Mouse (Mus musculus) gastrocnemius, postnatal 36 days (tissue): ENCODE results near the gene Oas1c. TPM values are rescaled to one million over a fixed set of nuclear protein-coding genes. Genes with fewer than 3 reads are reported as not detected.

Experiments used
- DNase-seq, 2 experiments: peaks; one replicate each; pipeline ENCODE4 v3.0.0; 2022
- intact Hi-C: fragments of 180-260 bp; cut with DNase I; formaldehyde crosslinking; loops from one replicate; pipeline ENCODE4 v1.15.1; 2025
- microRNA-seq, 2 experiments: library from miRNA; unstranded; fragments of <30 nt; microRNA quantifications; one replicate each; pipeline ENCODE4 v1.2.0; 2021
- total RNA-seq, 2 experiments: library from RNA; stranded (reverse); gene quantifications; 2 replicates each; pipeline ENCODE4 v1.2.3; 2021

The Oas1c gene
- total RNA-seq, 2 experiments from 2014 or later: 0.15 to 0.30 TPM

DNA sequence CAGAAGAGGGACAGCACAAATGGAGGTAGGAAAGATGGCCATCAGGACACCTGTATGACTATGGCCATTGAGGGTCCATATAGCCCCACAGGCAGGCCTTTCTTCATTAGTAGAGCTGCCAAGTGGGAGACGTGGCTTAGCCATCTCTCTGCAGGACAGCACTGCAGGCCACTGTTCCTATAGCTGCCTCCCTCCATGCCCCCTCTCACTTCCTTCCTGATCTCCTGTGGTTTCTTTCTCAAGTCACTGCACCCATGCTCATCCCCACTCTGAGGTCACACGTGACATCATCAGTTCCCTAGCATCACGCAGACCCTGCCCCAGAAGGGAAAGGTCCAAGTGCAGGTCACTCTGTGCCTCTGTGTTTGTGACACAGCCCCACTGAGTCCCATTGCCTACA is 25.3 kb downstream of the Oas1c start:
- no peak for DNase-seq
- intact Hi-C loops: no loop called here

DNA sequence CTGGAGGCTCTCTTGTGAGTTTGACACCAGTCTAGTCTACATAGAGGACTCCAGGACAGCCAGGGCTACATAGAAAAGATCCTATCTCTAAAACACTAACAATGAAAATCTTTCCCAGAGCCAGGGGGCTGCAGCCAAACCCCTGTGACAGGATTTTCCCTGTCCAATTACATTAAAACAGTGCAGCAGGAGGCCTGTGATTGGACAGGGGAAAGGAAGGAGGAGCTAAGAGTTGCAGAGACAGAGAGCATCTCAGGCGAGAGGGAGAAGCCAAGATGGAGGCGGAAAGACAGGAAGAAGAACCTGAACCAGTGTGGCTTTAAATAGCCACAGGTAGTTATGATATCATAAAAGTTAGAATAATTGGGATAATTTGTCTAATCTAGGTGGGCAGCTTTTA is 29.9 kb downstream of the Oas1c start:
- intact Hi-C loops: no loop called here
- DNase-seq: no peak

DNA sequence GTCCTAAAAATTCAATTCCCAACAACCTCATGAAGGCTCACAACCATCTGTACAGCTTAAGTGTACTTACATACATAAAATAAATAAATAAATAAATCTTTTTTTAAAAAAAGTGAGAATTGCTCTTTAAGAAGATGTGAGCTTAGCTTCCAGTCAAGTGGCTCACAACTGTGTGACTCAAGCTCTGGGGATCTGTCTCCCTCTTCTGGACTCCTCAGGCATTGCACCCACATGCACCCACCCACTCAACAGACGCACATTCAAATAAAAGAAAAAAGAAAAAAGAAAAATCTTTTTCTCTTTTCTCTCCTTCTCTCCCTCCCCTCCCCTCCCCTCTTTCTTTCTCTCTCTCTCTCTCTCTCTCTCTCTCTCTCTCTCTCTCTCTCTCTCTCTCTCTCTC is 30.7 kb downstream of the Oas1c start:
- intact Hi-C loops: no loop called here
- no peak for DNase-seq

DNA sequence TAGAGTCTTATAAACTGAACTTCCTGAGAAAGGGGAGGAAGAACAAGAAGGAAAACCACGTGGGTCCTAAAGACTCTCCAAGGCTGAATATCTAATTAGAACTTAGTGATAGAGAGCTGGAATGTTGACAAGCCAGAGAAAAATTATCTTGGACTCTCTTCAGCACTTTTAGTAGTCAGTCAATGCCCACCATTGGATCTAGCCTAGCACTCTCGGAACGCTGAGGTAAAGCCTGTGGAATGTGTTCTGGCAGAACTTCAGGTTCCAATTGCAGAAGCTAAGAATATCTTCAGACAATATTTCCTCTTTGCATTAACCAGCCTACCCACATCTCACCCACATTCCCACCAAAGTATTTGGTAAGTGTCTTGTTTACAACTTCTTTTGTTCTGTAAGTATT is 32.4 kb downstream of the Oas1c start:
- intact Hi-C loops: no loop called here
- DNase-seq: no peak

DNA sequence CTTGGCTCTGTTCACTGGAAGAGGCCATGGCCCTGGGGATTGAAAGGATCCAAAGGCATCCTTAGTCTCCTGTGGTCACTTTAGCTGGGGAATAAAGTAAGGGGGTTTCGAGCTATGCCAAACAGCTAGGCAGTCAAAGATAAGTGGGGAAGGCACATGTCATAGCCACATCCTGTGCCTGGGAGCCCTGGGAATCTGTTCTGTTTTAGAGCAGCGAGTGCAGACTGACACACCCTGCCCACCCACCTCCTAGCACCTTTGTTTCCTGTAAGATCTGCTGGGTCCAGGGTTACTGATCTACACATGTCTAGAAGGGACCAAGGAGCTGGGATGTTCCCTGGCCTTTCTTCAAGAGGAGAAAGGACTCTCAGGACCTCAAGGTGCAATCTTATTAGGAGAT is 33.4 kb downstream of the Oas1c start:
- no peak for DNase-seq
- intact Hi-C loops: no loop called here

DNA sequence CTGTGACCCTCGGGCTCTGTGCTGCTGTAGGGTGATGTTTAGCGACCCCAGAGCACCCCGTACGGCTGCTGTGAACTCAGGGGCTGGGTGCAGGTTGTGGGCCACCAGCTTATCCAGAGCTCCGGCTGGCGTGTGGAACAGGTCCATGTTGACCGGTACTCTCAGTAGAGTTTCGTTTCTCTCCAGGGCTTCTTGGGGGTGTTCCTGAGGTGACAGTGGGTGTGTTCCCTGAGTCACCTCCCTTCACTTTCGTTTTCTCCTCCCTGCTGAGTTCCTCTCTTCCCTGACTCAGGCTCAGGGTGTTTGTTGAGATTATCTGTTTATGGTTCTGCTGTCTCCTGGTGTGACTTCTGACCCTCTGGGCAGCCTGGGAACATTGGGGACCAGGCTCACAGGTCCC is 34.8 kb downstream of the Oas1c start, which contains the start of gene Oas3:
Gene Oas3 (minus strand): TSS at position 184 of the 400 bp plus-strand sequence.
- intact Hi-C loops: no loop called here
- DNase-seq: no peak

DNA sequence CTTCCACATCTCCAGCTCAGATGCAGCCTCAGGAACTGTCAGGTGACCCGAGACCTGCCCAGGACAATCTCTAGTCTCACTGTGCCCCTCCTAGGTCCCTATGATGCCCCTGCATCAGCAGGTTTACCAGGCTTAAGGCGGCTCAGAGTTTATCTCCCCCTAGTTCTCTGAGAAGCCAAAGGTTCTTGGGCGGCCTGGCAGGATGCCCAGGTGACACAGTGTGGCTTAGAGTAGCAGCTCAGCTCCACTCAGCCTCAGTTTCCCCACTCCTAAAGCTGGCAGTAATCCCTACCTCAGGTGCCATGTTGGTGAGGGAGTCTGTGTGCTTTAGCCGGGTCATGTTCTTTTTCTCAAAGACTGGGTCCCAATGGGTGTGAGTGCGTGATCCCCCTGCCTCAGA is 35.5 kb downstream of the Oas1c start:
- no peak for DNase-seq
- intact Hi-C loops: no loop called here

DNA sequence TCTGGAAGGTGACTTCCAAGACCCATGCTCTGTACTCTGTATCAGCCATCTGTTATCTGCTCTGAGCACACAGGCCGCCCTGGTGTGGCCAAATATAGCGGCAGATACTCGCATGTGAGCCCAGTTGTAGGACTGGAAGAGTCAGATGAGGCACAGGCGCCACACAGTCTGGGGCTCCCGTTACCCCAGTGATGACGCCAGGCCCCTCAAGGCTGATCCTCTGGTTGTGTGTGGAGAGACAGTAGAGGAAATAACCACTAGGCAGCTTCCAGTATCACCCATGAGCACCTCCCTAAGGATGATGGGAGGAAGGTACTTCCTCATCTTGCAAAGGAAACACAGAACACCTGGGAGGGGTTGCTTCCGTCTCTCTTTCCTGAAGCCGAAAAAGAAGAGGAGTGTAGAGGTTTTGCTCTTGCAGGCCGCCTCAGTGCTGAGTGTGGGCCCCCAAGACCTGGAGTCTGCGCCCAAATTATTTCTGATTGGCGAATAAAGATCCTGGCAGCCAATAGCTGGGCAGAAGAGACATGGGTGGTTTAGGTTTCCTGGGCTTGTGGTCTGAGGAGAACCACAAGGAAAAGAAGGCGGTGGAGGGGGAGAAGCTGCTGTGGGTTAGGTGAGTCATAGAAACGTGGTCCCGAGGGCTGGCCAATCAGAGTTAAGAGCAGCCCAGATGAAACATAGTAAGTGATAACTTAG is 36.9 kb downstream of the Oas1c start:
- intact Hi-C loops: no loop called here
- no peak for DNase-seq

DNA sequence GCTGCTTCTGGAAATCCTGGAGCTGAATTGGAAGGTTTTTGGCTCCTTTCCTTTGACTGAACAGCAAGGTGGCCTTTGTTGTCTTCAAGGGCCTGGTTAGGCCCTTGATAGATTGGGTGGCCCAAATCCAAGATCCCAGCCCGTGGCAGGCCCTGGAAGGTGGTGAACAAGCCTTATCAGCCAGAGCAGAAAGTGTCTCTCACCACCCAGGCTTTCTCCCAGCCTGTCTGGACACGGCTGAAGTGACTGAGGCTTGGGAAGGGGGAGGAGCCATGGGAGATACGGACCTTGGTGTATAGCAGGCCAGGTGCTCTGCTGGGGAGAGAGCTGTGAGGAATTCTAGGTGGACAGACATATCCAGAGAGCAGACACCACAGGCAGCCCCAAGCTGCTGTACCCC is 42.9 kb downstream of the Oas1c start:
- intact Hi-C loops: no loop called here
- DNase-seq: no peak

DNA sequence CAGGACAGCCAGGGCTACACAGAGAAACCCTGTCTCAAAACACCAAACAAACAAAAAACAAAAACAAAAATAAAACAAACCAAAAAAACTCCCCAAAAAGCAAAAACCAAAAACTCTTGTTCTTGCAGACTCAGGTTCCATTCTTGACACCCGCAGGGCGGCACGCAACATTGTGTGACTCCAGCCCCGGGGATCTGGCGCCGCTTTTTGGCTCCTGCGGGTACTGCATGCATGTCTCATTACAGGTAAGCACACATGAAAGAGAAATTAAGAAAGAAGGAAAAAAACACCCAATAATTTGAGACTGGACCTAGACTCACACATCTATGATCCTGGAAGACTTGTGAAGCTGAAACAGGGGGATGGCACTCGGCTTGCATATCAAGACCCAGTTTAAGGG is 47.3 kb downstream of the Oas1c start:
- intact Hi-C loops: no loop called here
- no peak for DNase-seq

DNA sequence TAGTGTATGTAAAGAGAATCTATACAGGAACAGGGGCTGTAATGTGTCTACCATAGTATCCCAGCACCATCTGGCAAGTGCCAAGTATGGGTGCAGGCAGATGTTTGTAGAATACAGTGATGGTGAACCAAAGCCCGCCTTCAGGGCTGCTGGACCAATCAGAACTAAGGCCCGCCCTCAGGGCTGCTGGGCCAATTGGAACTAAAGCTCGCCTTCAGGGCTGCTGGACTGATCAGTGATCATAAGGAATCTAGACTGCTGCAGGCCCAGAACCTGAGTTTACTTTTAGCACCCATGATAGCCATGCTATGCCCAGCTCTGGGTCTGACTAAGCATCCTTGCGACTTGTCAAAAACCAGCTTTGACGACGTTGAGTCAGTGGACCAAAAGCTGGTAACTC is 50.4 kb downstream of the Oas1c start:
- intact Hi-C loops: no loop called here
- DNase-seq: no peak

DNA sequence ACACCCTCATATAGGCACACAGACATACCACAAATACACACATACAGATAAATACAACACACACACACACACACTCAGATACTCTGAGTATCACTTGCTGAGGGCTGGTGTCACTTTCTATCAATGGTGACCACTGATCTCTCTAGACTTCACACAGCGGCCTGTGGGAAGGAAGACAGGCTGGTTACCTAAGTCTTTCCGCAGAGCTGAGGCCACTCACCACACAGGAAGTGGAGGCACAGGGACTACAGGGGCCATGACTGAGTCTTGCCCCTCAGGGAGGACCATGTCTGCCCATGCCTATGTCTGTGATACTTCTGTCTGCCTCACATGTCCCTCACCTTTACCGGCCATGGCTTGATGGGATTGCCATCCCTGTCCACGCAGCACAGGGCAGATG is 58.1 kb downstream of the Oas1c start:
- intact Hi-C loops: no loop called here
- DNase-seq: no peak

DNA sequence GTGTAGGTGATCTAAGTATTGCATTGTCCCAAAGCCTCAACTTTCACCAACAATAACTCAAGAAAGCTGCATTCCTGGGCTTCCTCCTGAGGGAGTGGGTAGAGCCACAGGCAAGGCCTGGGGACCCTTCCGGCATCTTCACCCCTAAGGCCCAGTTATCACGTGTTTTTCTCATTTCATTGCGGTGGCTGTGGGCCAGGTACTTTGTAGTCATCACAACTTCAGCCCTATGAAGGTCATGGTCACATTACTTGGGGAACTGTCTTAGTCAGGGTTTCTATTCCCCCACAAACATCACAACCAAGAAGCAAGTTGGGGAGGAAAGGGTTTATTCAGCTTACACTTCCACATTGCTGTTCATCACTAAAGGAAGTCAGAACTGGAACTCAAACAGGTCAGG is 59.5 kb downstream of the Oas1c start:
- intact Hi-C loops: no loop called here
- no peak for DNase-seq

DNA sequence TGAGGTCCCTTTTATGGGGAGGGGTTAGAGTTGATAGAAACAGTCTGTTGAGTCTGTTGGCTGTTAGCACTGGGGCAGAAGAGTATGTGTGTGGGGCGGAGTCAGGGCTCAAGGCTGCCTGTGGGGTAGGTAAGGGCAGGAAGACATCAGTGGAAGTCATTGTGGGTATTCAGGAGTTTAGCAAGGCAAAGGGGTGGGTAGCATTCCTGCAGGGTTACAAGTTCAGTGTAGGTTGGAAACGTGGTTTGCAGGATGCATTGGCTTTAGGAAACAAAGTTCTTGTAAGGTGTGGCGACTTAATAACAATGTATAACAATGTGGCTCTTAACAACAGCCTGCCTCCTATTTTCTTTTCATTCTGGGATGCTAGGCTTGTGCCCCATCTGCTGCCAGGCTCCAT is 61.1 kb downstream of the Oas1c start:
- intact Hi-C loops: no loop called here
- DNase-seq: no peak

Small RNA genes within 50 kb of the gene (microRNA-seq; reads per million reads assigned to microRNA genes)
- gene Gm22907: 0 reads per million in 2 experiments

Other genes with a start within 250 kb of the Oas1c start
- gene Tpcn1, start 223.8 kb downstream of the Oas1c start, total RNA-seq: 10 to 100 TPM; 35.2 to 44.6 TPM
- under 1 TPM in 1 of 2 experiments, not detected in 1; 0.15 TPM for gene Iqcd, start 223.5 kb downstream of the Oas1c start, total RNA-seq
- 1 to 10 TPM; 5.6 to 6.8 TPM for gene Rita1, start 199.9 kb downstream of the Oas1c start, total RNA-seq
- gene Ddx54, start 199.8 kb downstream of the Oas1c start, total RNA-seq: 10 to 100 TPM; 15.8 to 17.7 TPM
- gene Cfap73, start 178.3 kb downstream of the Oas1c start, total RNA-seq: not detected
- gene Rasal1, start 163.7 kb downstream of the Oas1c start, total RNA-seq: not detected
- under 1 TPM; 0.38 to 0.91 TPM for gene Dtx1, start 100.6 kb downstream of the Oas1c start, total RNA-seq
- gene Oas2, start 62.7 kb downstream of the Oas1c start, total RNA-seq: under 1 TPM; 0.18 to 0.37 TPM
- gene Oas3, start 34.9 kb downstream of the Oas1c start, total RNA-seq: not detected
- not detected for gene Oas1e, start 17.0 kb downstream of the Oas1c start, total RNA-seq
- gene Oas1f, start 34.9 kb upstream of the Oas1c start, total RNA-seq: not detected
- gene Oas1h, start 48.9 kb upstream of the Oas1c start, total RNA-seq: not detected
- gene Oas1g, start 75.1 kb upstream of the Oas1c start, total RNA-seq: under 1 TPM in 1 of 2 experiments, not detected in 1; 0.27 TPM
- gene Oas1a, start 95.0 kb upstream of the Oas1c start, total RNA-seq: under 1 TPM in 1 of 2 experiments, not detected in 1; 0.13 TPM
- gene Oas1d, start 102.0 kb upstream of the Oas1c start, total RNA-seq: not detected
- gene Rph3a, start 197.6 kb upstream of the Oas1c start, total RNA-seq: not detected